Mouse (Mus musculus): ENCODE data around the gene Sall4. TPM values are rescaled to one million over a fixed set of nuclear protein-coding genes. Genes with fewer than 3 reads are reported as not detected.

Sall4 gene
- 0.02 and 0.05 TPM in 2 replicates for polyA plus RNA-seq (2015; fragmentation: Nextera tagmentation; extraction: Ambion mirVana)

GRCm38 (mm10) chr2:168767582-168767981 is at the start of gene Sall4:
TSS of gene Sall4 (minus strand) at chr2:168767943.

GRCm38 (mm10) chr2:168742059-168742627 is 25.6 kb downstream of the Sall4 start, which contains the start of gene Atp9a:
TSS of gene Atp9a (minus strand) at chr2:168742409.

Other genes starting within 250 kb of the Sall4 start
- gene Nfatc2, start 166.3 kb downstream of the Sall4 start, polyA plus RNA-seq (2015; fragmentation: Nextera tagmentation; extraction: Ambion mirVana) = 0.98 TPM in 2 replicates
- gene Atp9a, start 25.5 kb downstream of the Sall4 start, polyA plus RNA-seq (2015; fragmentation: Nextera tagmentation; extraction: Ambion mirVana) = 13.6 and 13.9 TPM in 2 replicates
- 16.2 and 18.5 TPM in 2 replicates for gene Zfp64, start 187.6 kb upstream of the Sall4 start, polyA plus RNA-seq (2015; fragmentation: Nextera tagmentation; extraction: Ambion mirVana)

All from urinary bladder, postnatal 0 days (tissue).